Mouse (Mus musculus): ENCODE data around the gene Urad. TPM values are rescaled to one million over a fixed set of nuclear protein-coding genes. Genes with fewer than 3 reads are reported as not detected.

The Urad gene
- total RNA-seq (2021): 1 to 10 TPM in 1 of 2 experiments, not detected in 1; 1.1 TPM
- long read RNA-seq, experiment 1: 0 reads
- long read RNA-seq, experiment 2: 0 reads

- DNase-seq (ENCODE audit: low spot score in 2 of 2): no peak
These were observed at the start of gene Urad for GRCm38 (mm10) chr5:147322183-147322582. Gene Urad (minus strand): TSS chr5:147322440.

- DNase-seq (ENCODE audit: low spot score in 2 of 2): no peak
These were observed 48.0 kb upstream of the Urad start for GRCm38 (mm10) chr5:147370276-147370675.

GRCm38 (mm10) chr5:147368221-147368620 lies 46.0 kb upstream of the Urad start:
- DNase-seq (ENCODE audit: low spot score in 2 of 2): no peak

- no peak for DNase-seq (ENCODE audit: low spot score in 2 of 2)
These were observed 43.9 kb upstream of the Urad start for GRCm38 (mm10) chr5:147365995-147366765.

- no peak for DNase-seq (ENCODE audit: low spot score in 2 of 2)
These were observed 40.8 kb upstream of the Urad start for GRCm38 (mm10) chr5:147363054-147363453.

GRCm38 (mm10) chr5:147358481-147358880 lies 36.2 kb upstream of the Urad start:
- DNase-seq (ENCODE audit: low spot score in 2 of 2): no peak

GRCm38 (mm10) chr5:147357536-147357935 lies 35.3 kb upstream of the Urad start:
- DNase-seq (ENCODE audit: low spot score in 2 of 2): peak; percentile 10 to 32

GRCm38 (mm10) chr5:147356260-147357055 lies 34.2 kb upstream of the Urad start:
- DNase-seq (ENCODE audit: low spot score in 2 of 2): no peak

- no peak for DNase-seq (ENCODE audit: low spot score in 2 of 2)
These were observed 33.5 kb upstream of the Urad start for GRCm38 (mm10) chr5:147355788-147356187.

- DNase-seq (ENCODE audit: low spot score in 2 of 2): no peak
These were observed 32.7 kb upstream of the Urad start for GRCm38 (mm10) chr5:147354985-147355384.

GRCm38 (mm10) chr5:147354161-147354780 lies 32.0 kb upstream of the Urad start:
- DNase-seq (ENCODE audit: low spot score in 2 of 2): no peak

GRCm38 (mm10) chr5:147351931-147352330 lies 29.7 kb upstream of the Urad start:
- DNase-seq (ENCODE audit: low spot score in 2 of 2): no peak

GRCm38 (mm10) chr5:147345981-147346380 lies 23.7 kb upstream of the Urad start:
- DNase-seq (ENCODE audit: low spot score in 2 of 2): no peak

- no peak for DNase-seq (ENCODE audit: low spot score in 2 of 2)
These were observed 21.7 kb upstream of the Urad start for GRCm38 (mm10) chr5:147343904-147344303.

GRCm38 (mm10) chr5:147342901-147343300 lies 20.7 kb upstream of the Urad start:
- no peak for DNase-seq (ENCODE audit: low spot score in 2 of 2)

GRCm38 (mm10) chr5:147340741-147341414 lies 18.6 kb upstream of the Urad start:
- DNase-seq (ENCODE audit: low spot score in 2 of 2): no peak

- no peak for DNase-seq (ENCODE audit: low spot score in 2 of 2)
These were observed 17.3 kb upstream of the Urad start for GRCm38 (mm10) chr5:147339560-147339959.

- DNase-seq (ENCODE audit: low spot score in 2 of 2): no peak
These were observed 16.7 kb upstream of the Urad start for GRCm38 (mm10) chr5:147338967-147339366.

GRCm38 (mm10) chr5:147332711-147333110 lies 10.5 kb upstream of the Urad start:
- no peak for DNase-seq (ENCODE audit: low spot score in 2 of 2)

GRCm38 (mm10) chr5:147331547-147331946 lies 9.3 kb upstream of the Urad start:
- DNase-seq (ENCODE audit: low spot score in 2 of 2): peak; percentile 12 to 50

- DNase-seq (ENCODE audit: low spot score in 2 of 2): no peak
These were observed 7.7 kb upstream of the Urad start for GRCm38 (mm10) chr5:147329946-147330345.

All from adrenal gland, adult 18-20 months (tissue).